Mouse (Mus musculus) urinary bladder, postnatal 25 days (tissue): ENCODE measurements around the gene Pgam2.
A peak's percentile ranks its signal among the peaks of the same experiment; 100 is the strongest.

Source experiments
- DNase-seq: peaks from one replicate; pipeline ENCODE4 v3.0.0; 2022; ENCODE audit warnings: low spot score

Gene Pgam2

DNA sequence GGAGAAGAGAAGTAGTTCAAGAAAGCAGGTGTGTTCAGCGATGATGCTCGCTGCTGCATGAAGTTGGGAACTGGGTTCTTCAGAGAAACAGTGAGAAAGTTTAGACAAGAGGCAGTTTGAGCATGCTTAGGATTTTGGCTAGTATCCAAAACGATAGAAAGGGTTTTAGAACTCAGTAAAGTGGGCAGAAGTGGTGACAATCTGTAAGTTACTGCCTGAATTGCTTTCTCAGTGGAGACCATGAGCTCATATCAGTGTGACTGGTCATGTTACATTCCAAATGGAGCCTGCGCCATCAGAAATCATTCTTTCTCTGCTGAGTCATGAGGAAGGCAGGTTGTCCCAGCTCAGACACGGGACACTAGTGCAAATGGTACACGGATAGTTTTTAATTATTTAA lies 37.5 kb downstream of the Pgam2 start:
- no peak for DNase-seq

DNA sequence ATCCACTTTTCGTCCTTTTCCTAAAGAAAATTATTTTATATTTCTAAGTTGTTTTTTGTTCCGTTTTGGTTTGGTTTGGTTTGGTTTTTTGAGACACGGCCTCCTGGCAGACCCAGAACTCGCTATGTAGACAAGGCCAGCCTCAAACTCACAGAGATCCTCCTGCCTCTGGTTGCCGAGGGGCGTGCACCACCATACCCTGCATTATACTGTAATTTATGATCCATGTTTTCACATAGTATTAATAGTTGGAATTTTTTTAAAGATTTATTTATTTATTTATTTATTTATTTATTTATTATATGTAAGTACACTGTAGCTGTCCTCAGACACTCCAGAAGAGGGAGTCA lies 40.9 kb downstream of the Pgam2 start:
- no peak for DNase-seq

GRCm38 (mm10) chr11:5761820-5762632 lies 41.5 kb downstream of the Pgam2 start, which contains the start of gene Urgcp:
Urgcp (minus strand) TSS chr11:5762376.
- DNase-seq: peak; percentile 94

- DNase-seq: no peak
These were observed 49.8 kb downstream of the Pgam2 start for GRCm38 (mm10) chr11:5753755-5754154.
